Mouse (Mus musculus) lung, adult 2 months (tissue): ENCODE results near the gene Zfp541.

ENCODE experiments used
- CTCF ChIP-seq: fragments of 200-500 bp; IDR thresholded peaks from 2 replicates; pipeline ENCODE4 v1.5.1; 2011; ENCODE audit warnings: mild to moderate bottlenecking, low read length, control low read depth; ENCODE audit not compliant: insufficient read depth
- POLR2A ChIP-seq: fragments of 200-500 bp; IDR thresholded peaks from 2 replicates; pipeline ENCODE4 v1.6.1; 2011; ENCODE audit warnings: low read depth, mild to moderate bottlenecking, control low read depth, low read length, borderline replicate concordance; ENCODE audit errors: extremely low read depth

- TF ChIP-seq CTCF (no peak), POLR2A (no peak)
Measured at GRCm38 (mm10) chr7:16053105-16053504, 8.5 kb upstream of the Zfp541 start.
